Mouse (Mus musculus) brain, embryonic 14.5 days (tissue): ENCODE results near the gene Runx3.

Source experiments
- CTCF ChIP-seq: fragments of 200-500 bp; IDR thresholded peaks from 2 replicates; pipeline ENCODE4 v1.5.1; 2012; ENCODE audit warnings: inconsistent platforms, mild to moderate bottlenecking, moderate library complexity, borderline replicate concordance; ENCODE audit not compliant: insufficient read depth, insufficient read length; ENCODE audit errors: extremely low read depth
- POLR2A ChIP-seq: fragments of 200-500 bp; IDR thresholded peaks from 2 replicates; pipeline ENCODE4 v1.6.1; 2012; ENCODE audit warnings: mild to moderate bottlenecking, inconsistent platforms, borderline replicate concordance; ENCODE audit not compliant: poor library complexity, insufficient read depth, insufficient read length, severe bottlenecking; ENCODE audit errors: extremely low read depth

GRCm38 (mm10) chr4:135161441-135161840, 41.0 kb downstream of the Runx3 start:
- TF ChIP-seq POLR2A (no peak), CTCF (no peak)
